Mouse (Mus musculus): ENCODE measurements around the gene Hey2. TPM values are rescaled to one million over a fixed set of nuclear protein-coding genes. Genes with fewer than 3 reads are reported as not detected.

Hey2 gene
- total RNA-seq (2014; rRNA removed) (7.2 and 10.2 TPM in 2 replicates), polyA plus RNA-seq (2015; fragmentation: Nextera tagmentation; extraction: Ambion mirVana) (3.9 and 4.4 TPM in 2 replicates)

DNA sequence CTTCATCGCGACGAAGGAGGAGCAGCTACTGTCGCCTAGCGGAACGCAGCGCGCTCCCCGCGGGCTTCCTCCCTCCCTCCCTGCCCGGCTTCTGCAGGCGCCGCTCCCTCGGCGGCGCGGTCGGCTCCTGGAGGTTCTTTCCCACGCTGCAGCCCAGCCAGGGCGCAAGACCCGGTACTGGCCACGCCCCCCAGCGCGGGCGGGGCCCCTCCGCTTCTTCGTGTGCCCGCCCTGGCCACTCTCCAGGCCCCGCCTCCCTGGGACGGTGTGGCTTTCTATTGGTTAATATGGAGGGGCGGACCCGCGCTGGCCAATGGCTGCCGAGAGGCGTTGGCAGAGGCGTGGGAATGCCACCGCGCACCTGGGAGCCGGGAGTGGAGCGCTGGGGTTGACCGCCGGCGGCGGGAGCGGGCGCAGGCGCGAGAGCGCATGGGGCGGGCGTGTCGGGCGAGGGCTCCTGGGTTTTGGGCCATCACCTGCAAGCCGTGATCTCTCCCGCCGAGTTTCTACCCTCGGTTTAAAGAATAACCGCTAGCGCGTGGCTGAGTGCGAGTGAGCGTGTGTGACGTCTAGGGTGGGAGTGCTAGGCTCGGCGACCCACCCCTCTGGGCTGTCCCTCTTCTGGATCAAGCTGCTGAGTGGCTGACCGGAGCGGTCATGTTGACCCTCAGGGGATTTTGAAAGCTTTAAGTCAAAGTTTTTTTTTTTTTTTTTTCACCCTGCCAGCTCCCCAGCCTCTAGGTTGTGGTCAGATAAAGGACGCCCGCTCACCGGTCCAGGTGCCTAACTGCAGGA is at the start of gene Hey2:
TSS of gene Hey2 (minus strand) at position 159 of the 795 bp plus-strand sequence.
- Histone ChIP-seq H3K27me3 (ENCODE audit: insufficient read depth, low read length) (peaks cover 10% of the 10 kb centered on the region; the same call in 1 of the 2 replicates), H3K27ac (peak within 1 kb of the TSS; percentile 69), H3K4me2 (ENCODE audit: low read depth, low read length) (peak within 1 kb of the TSS; percentile 66), H3K36me3 (ENCODE audit: insufficient read depth, low read length) (no peaks in the 10 kb centered on the region), H3K4me3 (ENCODE audit: low read length) (peak within 1 kb of the TSS; percentile 70), H3K4me1 (ENCODE audit: insufficient read depth, low read length) (0 out of 2 replicates have a peak, but pooled peaks cover 11% of the 10 kb centered on the region), H3K9ac (replicated peaks; ENCODE audit: low read length) (peak within 1 kb of the TSS; percentile 50), H3K9me3 (ENCODE audit: low read length) (no peaks in the 10 kb centered on the region)
- DNase-seq (ENCODE audit: low spot score) (peak; percentile 98), ATAC-seq (peak; percentile 100)
- WGBS, result under 1% methylated on average over 69 of the region's 70 CpGs
- TF ChIP-seq CTCF (IDR thresholded peaks at IDR 0.05; ENCODE audit: low read depth), result no peak

DNA sequence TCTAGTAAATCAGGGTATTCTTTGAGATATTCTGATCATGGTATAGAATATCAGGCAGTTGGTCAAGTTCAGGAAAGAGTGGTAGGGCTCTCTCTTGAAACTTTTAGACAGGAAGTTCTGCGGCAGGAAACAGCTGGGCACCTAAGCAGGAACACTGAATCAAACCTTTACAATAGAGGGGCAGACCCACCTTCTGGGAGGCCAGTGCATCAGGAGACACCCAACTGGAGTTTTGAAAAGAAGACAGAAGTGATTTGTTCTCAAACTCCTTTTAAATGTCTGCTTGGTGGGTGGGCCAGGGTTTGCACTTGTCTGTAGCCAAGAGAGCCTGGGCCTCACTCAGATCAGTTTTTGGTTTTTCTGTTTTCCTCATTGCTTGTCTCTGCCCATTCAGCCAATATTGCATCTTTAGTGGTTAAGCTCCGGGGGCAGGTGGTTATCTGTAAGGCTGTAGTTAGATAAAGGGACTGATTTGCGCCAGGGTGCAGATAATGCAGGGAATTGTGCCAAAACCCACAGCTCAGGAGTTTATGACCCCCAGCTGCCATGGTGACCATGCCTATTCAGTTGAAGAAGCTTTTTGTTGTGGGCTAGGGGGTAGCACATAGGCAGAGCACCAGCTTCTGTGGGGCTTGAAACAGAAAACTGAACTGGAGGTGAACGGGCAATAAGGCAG is 40.6 kb upstream of the Hey2 start:
- Histone ChIP-seq H3K36me3 (ENCODE audit: insufficient read depth, low read length) (no peaks in the 10 kb centered on the region), H3K27me3 (ENCODE audit: insufficient read depth, low read length) (no peaks in the 10 kb centered on the region), H3K9ac (replicated peaks; ENCODE audit: low read length) (no peak overlapping the region), H3K9me3 (ENCODE audit: low read length) (no peaks in the 10 kb centered on the region), H3K4me2 (ENCODE audit: low read depth, low read length) (no peak overlapping the region), H3K27ac (no peak overlapping the region), H3K4me1 (ENCODE audit: insufficient read depth, low read length) (no peaks in the 10 kb centered on the region), H3K4me3 (ENCODE audit: low read length) (no peak overlapping the region)
- ATAC-seq (no peak), DNase-seq (ENCODE audit: low spot score) (peak; percentile 2)
- WGBS, result 25% methylated on average over 4 of the region's 4 CpGs
- TF ChIP-seq CTCF (IDR thresholded peaks at IDR 0.05; ENCODE audit: low read depth), result no peak

DNA sequence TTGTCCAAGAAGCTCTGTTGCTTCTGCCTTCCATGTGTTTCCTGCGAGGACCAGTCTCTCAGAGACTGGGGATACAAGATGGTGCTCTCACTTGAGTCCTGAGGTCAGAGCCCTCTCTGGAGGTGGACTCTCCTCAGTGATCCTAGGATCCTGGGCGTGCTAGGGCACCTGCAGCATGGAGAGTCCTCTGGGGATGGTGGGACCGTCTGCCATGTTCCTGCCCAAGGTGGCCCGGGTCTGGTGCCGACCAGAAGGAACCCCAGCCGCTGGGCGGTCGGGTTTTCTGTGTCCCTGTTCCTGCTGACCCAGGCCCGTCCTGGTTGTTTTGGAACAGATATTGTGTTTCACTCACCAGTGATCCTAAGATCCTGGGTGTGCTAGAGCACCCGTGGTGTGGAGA is 38.5 kb upstream of the Hey2 start:
- H3K4me2 ChIP-seq (ENCODE audit: low read depth, low read length), result no peak overlapping the region
- no peaks in the 10 kb centered on the region for H3K36me3 ChIP-seq (ENCODE audit: insufficient read depth, low read length)
- H3K4me1 ChIP-seq (ENCODE audit: insufficient read depth, low read length), result no peaks in the 10 kb centered on the region
- H3K4me3 ChIP-seq (ENCODE audit: low read length), result no peak overlapping the region
- no peaks in the 10 kb centered on the region for H3K27me3 ChIP-seq (ENCODE audit: insufficient read depth, low read length)
- DNase-seq (ENCODE audit: low spot score) (no peak), ATAC-seq (no peak)
- no peaks in the 10 kb centered on the region for H3K9me3 ChIP-seq (ENCODE audit: low read length)
- TF ChIP-seq CTCF (IDR thresholded peaks at IDR 0.05; ENCODE audit: low read depth), result no peak
- WGBS, result 92% methylated on average over 10 of the region's 10 CpGs
- no peak overlapping the region for H3K9ac ChIP-seq (replicated peaks; ENCODE audit: low read length)
- H3K27ac ChIP-seq, result no peak overlapping the region

DNA sequence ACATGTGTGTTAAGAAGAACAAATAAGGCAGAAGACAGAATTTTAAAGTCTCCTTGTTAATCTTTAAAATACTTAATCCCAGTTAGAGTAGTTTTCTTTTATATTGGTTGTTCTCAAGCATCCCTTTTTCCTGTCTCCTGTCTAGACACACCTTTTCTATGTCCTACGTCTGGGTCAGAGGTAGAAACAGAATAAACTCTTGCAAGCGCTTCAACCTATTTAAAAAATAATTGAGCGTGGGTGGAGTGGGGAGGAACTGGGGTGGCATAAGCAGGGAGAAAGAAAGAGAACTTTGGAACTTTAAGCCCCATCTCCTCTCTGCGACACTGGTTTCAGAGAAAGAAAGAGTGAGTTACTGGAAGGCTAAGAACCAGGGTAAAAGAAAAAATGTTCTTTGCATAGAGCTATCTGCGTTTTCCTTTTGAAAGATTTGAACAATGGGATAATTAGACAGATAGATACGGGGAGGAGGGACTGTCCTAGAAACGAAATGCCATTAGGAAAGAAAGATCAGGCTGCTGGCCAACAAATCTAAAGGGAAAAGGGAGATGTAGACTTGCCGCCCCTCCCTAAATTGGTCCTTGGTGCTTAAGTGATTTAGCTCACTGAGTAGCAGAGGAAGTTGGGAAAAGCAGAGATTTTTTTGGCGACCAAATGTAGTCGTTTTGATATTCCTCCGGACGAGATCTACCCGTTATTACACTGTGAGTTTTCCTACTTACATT is 2.7 kb upstream of the Hey2 start:
- Histone ChIP-seq H3K4me1 (ENCODE audit: insufficient read depth, low read length) (0 out of 2 replicates have a peak, but pooled peaks cover 11% of the 10 kb centered on the region), H3K4me3 (ENCODE audit: low read length) (no peak overlapping the region), H3K9me3 (ENCODE audit: low read length) (no peaks in the 10 kb centered on the region), H3K4me2 (ENCODE audit: low read depth, low read length) (no peak overlapping the region), H3K36me3 (ENCODE audit: insufficient read depth, low read length) (no peaks in the 10 kb centered on the region), H3K27ac (no peak overlapping the region), H3K9ac (replicated peaks; ENCODE audit: low read length) (no peak overlapping the region), H3K27me3 (ENCODE audit: insufficient read depth, low read length) (peaks cover 10% of the 10 kb centered on the region; the same call in 1 of the 2 replicates)
- ATAC-seq (no peak), DNase-seq (ENCODE audit: low spot score) (no peak)
- 25% methylated on average over 13 of the region's 13 CpGs for WGBS
- TF ChIP-seq CTCF (IDR thresholded peaks at IDR 0.05; ENCODE audit: low read depth), result no peak

DNA sequence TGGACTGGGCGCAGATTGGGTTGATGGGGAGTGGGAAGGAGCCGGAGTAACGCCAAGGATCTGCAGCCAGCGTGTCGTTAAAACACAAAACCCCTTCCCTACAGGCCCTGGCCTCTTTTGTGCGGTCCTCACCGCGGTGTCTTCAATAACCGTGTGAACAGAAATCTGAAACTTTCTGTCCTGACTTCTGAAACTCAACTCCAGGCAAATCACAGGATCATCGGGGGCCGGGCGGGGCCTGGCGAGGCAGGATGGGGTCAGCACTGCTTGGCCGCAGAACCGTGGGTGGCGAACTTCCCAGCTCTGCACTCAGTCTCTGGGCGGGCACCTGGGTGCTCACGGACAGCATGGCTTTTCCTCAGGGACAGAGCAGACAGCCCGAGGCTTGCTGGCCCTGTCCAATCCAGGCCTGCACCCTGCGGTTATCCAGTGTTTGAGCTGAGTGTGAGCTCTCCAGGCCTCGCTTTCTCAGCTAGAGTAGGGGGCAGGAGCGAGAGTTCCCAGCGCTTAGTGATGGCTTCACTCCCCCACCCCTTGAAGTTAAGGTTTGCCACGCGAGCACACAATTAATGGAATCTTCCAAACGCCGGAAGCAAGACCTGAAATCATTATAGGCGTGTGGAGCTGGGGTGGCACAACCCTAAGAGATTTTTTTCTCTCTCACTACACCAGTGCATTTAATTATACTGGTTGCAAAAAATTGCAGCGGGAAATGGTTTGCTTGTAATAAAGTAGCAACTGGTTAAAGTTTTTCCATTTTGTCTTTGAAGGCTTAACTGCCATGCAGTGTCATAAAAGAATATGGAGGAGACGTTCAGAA is 1.8 kb upstream of the Hey2 start:
- H3K4me1 ChIP-seq (ENCODE audit: insufficient read depth, low read length), result 0 out of 2 replicates have a peak, but pooled peaks cover 11% of the 10 kb centered on the region
- no peaks in the 10 kb centered on the region for H3K36me3 ChIP-seq (ENCODE audit: insufficient read depth, low read length)
- DNase-seq (ENCODE audit: low spot score) (peak; percentile 21), ATAC-seq (no peak)
- peak overlapping the region; percentile 70 for H3K4me3 ChIP-seq (ENCODE audit: low read length)
- TF ChIP-seq CTCF (IDR thresholded peaks at IDR 0.05; ENCODE audit: low read depth), result no peak
- H3K4me2 ChIP-seq (ENCODE audit: low read depth, low read length), result peak overlapping the region; percentile 66
- H3K9me3 ChIP-seq (ENCODE audit: low read length), result no peaks in the 10 kb centered on the region
- no peak overlapping the region; the same call in 1 of the 2 replicates for H3K9ac ChIP-seq (replicated peaks; ENCODE audit: low read length)
- peaks cover 10% of the 10 kb centered on the region; the same call in 1 of the 2 replicates for H3K27me3 ChIP-seq (ENCODE audit: insufficient read depth, low read length)
- H3K27ac ChIP-seq, result peak overlapping the region; percentile 49; the same call in 1 of the 2 replicates
- 6% methylated on average over 30 of the region's 30 CpGs for WGBS
